Mouse (Mus musculus): ENCODE results near the gene Sik3. TPM values are rescaled to one million over a fixed set of nuclear protein-coding genes. Genes with fewer than 3 reads are reported as not detected.

Sik3 gene
- total RNA-seq, 1 experiment from 2014 or later: 34.0 TPM

Other genes with a start within 250 kb of the Sik3 start
- 20.1 and 21.9 TPM in 2 replicates for gene Cep164, start 184.1 kb upstream of the Sik3 start, total RNA-seq (2017)
- gene Bace1, start 174.2 kb upstream of the Sik3 start, total RNA-seq (2017): 0.70 and 0.86 TPM in 2 replicates
- gene Pcsk7, start 106.3 kb upstream of the Sik3 start, total RNA-seq (2017): 36.6 and 42.8 TPM in 2 replicates
- gene Rnf214, start 105.9 kb upstream of the Sik3 start, total RNA-seq (2017): 48.1 and 50.2 TPM in 2 replicates
- gene Tagln, start 76.8 kb upstream of the Sik3 start, total RNA-seq (2017): 1.5 and 4.5 TPM in 2 replicates
- gene Sidt2, start 57.6 kb upstream of the Sik3 start, total RNA-seq (2017): 105 and 140 TPM in 2 replicates
- gene Pafah1b2, start 130 bp upstream of the Sik3 start, total RNA-seq (2017): 66.4 and 75.7 TPM in 2 replicates
- 0.70 TPM in 1 of 2 replicates, not detected in the other for gene Apoa1, start 215.8 kb downstream of the Sik3 start, total RNA-seq (2017)
- gene Apoc3, start 222.8 kb downstream of the Sik3 start, total RNA-seq (2017): not detected in 2 replicates
- not detected in 2 replicates for gene Apoa4, start 227.9 kb downstream of the Sik3 start, total RNA-seq (2017)

All from neutrophil, adult 5-6 weeks (primary cell).